Mouse (Mus musculus) urinary bladder, postnatal 14 days (tissue): Measurements from ENCODE around the gene Olfr394.
"Not testable (repeated sequence)": the region's sequence is repeated elsewhere in the genome, so short reads cannot be mapped to it uniquely, and the experiment has no call there.

Source experiments
- DNase-seq: peaks from one replicate; pipeline ENCODE4 v3.0.0; 2021; ENCODE audit warnings: low spot score

Olfr394 gene

GRCm38 (mm10) chr11:73890671-73891070, at the start of gene Olfr394:
TSS of gene Olfr394 (minus strand) at chr11:73890771.
- no peak for DNase-seq

GRCm38 (mm10) chr11:73936377-73936776, 45.8 kb upstream of the Olfr394 start, which contains the start of gene Olfr23:
TSS of gene Olfr23 (plus strand) at chr11:73936677.
- DNase-seq = no peak

GRCm38 (mm10) chr11:73909199-73909598, 18.6 kb upstream of the Olfr394 start, which contains the start of gene Olfr395:
TSS of gene Olfr395 (minus strand) at chr11:73909299.
- DNase-seq = not testable (repeated sequence)

- no peak for DNase-seq
These were observed 39.2 kb downstream of the Olfr394 start, which contains the start of gene Olfr393 for GRCm38 (mm10) chr11:73851354-73851753. TSS of gene Olfr393 (minus strand) at chr11:73851454.
